Mouse (Mus musculus): ENCODE results near the gene Gm20479. TPM values are rescaled to one million over a fixed set of nuclear protein-coding genes. Genes with fewer than 3 reads are reported as not detected.

The Gm20479 gene
- total RNA-seq (2021): under 1 TPM in 1 of 2 experiments, not detected in 1; 0.90 TPM
- long read RNA-seq, experiment 1: 0 reads
- long read RNA-seq, experiment 2: 0 reads

DNA sequence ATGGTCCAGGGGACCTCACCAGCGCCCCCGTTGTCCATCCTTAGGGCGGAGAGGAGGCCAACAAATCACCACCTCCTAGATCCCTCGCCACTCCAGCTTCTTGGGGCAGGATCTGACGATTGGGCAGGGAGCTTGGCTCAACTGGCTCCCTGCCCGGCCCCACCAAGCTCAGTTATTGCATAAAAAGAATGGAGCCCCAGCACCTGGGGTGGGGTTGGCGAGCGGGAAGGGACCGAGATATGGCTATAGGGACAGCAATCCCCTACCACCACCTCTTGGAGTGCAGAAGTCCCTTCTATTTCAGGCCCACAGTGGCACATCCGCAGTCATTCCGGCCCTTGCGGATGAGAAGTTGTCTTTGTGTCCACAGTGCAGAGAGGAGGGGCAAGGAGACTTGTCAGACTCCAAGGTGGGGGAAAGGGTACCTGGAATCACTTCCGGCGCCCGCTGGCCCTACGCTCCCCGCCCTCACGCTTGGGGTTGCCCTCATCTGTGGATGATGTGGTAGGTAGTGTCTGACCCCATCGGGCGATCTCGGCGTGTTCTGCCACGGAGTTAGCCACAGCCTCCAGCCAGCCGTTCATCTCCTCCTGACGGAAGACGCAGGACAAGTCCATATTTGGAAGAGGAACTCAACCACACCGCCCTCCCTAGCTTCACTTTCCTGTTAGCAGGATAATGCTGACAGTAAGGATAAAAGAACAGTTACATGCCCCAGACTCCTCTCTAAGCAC is at the start of gene Gm20479:
Gm20479 (minus strand) TSS at position 559 of the 734 bp plus-strand sequence.
- intact Hi-C loops (cut with DNase I; ENCODE audit: low total_unique reads): no loop called here
- no peak for DNase-seq

DNA sequence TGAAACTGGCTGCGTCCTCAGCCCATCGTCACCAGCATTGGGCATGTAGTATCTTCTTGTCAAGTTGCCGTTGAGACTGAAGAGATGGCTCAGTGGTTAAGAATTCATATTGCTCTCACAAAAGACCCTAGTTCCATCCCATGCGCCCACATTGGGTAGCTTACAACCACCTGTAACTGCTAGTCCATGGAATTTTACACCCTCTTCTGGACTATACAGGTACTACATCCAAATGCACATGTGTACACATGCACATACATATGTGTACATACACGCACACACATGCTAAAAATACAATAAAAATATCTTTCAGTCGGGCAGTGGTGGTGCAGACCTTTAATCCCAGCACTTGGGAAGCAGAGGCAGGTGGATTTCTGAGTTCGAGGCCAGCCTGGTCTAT is 49.3 kb upstream of the Gm20479 start:
- intact Hi-C loops (cut with DNase I; ENCODE audit: low total_unique reads): no loop called here
- DNase-seq: no peak

DNA sequence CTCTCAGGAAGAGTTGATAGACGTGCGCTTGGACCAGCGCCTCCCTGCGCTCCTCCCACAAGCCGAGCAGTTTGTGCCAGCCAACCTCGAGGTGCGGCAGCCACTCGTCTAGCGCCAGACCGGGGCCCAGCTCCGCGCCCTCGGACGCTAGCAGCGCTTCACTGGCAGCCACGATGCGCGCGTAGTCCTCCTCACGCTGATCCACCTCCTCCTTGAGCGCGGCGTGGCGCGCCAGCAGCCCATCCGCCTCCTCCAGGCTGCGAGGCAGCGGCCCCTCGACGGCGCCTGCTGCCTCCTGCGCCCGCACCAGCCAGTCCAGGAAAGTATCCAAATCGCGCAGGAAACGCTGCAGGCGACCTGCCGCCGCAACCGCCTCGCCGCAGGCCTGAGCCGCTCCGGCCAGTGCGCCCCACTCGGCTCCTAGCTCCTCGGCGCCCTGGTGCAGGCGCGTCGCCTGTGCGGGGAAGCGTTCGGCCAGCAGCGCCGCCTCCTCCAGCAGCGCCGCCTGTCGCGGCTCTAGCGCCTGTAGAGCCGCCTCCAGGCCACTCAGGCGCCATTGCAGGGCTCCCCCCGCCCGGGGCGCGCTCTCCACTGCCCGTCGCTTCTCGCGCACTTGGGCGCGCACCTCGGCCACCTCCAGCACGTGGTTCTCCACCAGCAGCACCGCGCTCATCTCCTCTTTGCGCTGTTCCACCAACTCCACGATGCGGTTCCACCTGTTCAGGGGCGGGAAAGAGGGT is 47.2 kb upstream of the Gm20479 start:
- intact Hi-C loops (cut with DNase I; ENCODE audit: low total_unique reads): no loop called here
- DNase-seq: no peak

DNA sequence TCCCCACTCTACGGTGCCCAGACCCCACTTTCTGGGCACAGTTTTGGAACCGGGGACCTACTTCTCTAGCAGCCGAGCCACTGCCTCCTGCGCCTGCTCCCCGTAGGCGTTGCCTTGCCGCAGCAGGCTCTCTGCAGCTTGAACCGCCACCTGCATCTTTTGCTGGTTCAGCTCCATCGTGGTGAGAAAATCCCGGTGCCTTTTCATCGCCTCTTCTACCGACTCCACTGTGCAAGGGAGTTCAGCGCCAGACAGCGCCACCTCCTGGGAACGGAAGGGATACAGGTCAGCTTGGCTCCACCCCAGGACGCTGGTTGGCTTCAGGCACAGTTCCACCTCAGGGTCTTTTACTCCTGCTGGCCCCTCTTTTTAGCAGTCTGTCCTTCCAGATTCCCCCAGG is 45.5 kb upstream of the Gm20479 start:
- intact Hi-C loops (cut with DNase I; ENCODE audit: low total_unique reads): no loop called here
- DNase-seq: peak; percentile 55

GRCm38 (mm10) chr7:27400545-27400944 is 43.3 kb upstream of the Gm20479 start:
- no peak for DNase-seq
- intact Hi-C loops (cut with DNase I; ENCODE audit: low total_unique reads): no loop called here

DNA sequence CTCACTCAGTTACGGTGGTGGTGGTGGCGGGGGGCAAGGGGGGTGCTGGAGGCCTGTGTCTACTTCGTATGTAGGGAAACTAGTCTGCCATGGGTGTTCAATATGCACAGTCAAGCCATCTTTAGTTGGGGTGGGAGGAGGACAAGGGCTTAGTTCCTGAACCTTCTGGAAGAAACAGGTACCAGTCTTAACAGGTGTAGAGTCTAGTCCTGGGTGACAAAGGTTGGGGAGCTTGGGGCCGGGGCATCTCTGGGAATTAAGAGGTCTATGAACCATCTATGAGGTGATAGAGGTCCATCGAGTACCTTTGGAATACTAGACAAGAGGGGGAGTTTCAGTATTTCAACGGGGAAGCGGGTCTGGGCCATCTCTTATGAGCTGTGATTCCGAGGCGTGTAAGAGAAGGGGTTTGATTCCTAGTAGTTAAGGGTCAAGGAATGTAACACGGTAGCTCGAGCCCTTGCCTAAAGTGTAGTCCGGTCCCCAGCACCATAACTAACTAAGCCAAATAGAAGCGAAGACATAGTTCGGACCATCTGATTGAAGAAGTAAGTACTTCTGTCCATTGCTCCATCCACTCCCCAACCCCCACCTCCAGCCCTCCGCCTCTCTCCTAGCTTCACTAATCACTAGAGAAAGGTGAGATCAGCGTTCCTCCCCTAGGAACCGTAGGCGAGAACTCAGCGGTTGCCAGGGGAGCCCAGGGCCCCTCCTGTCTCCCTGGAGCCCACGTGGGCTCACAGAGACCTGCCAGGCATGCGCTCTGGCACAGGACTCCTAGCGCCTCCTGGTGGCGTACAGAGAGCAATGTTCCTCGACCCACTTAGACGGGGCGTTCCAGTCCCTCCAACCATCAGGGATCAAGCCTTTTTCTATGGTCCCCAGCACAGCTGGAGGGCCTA is 40.1 kb upstream of the Gm20479 start:
- intact Hi-C loops (cut with DNase I; ENCODE audit: low total_unique reads): no loop called here

GRCm38 (mm10) chr7:27396184-27397047 is 39.2 kb upstream of the Gm20479 start:
- intact Hi-C loops (cut with DNase I; ENCODE audit: low total_unique reads): no loop called here
- no peak for DNase-seq

More for the DNA sequence above, 40.1 kb upstream of the Gm20479 start:
- DNase-seq: peak; percentile 36

GRCm38 (mm10) chr7:27395521-27396183 is 38.4 kb upstream of the Gm20479 start:
- no peak for DNase-seq
- intact Hi-C loops (cut with DNase I; ENCODE audit: low total_unique reads): no loop called here

DNA sequence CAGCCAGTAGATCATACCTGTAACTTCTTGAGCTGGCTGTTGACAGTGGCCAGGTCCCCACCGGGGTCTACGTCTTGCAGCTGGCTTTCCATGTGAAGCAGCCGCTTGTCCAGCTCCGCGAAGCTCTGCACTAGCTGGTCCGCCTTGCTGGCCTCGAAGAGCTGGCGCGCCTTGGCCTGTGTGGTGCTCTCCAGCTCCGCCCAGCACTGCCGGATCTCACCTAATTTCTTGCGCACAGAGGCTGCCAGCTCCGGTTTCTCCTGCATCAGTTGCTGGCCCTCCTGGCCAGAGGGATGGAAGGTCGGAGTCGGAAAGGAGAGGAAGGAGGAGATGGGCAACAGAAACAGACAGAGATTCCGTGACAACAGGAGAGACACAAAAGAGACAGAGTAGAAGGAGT is 34.2 kb upstream of the Gm20479 start:
- no peak for DNase-seq
- intact Hi-C loops (cut with DNase I; ENCODE audit: low total_unique reads): no loop called here

- no peak for DNase-seq
- intact Hi-C loops (cut with DNase I; ENCODE audit: low total_unique reads): no loop called here
Observed at GRCm38 (mm10) chr7:27389213-27389612, 32.0 kb upstream of the Gm20479 start.

DNA sequence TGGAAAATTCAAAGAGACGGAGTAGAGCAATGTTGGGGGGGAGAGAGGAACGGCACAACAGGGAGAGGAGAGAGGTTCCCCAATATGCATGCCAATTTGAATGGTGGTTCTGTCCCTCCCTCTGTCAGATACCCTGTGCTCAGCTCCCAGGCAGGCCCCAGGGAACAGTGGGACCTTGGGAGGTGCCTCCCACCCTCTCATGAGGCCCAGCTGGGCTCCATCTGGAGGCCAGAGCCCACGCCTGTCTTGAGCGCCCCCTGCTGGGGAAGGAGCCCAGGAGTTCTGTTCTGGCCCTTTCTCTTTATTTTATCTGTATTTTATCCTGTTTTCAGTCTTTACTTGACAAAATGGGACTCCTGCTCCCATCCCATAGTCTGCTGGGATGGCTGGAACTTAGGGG is 27.5 kb upstream of the Gm20479 start:
- intact Hi-C loops (cut with DNase I; ENCODE audit: low total_unique reads): loop anchor here (5.0 kb wide), 1 partner anchor 42 kb away; no protein-coding TSS in a partner anchor
- peak; percentile 70 for DNase-seq

DNA sequence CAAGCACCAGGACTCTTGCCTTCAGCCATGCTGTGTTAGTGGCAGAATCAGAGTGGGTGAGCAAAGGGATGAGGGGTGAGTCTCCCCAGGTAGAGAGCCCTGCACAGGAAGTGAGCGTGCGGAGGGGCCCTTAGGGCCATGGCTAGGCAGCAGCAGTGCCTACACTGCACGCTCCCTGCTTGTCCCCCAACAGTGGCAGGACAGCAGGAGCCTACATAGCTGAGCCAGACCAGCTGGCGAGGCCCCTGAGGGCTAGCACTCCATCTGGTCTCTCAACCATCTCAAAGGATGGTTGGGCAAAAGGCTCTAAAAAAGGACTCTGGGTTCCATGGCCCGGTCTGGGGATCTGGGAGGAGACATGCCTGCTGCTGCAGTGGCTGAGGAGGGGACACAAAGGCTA is 26.9 kb upstream of the Gm20479 start:
- intact Hi-C loops (cut with DNase I; ENCODE audit: low total_unique reads): loop anchor here (5.0 kb wide), 1 partner anchor 42 kb away; no protein-coding TSS in a partner anchor
- no peak for DNase-seq

- intact Hi-C loops (cut with DNase I; ENCODE audit: low total_unique reads): loop anchor here (5.0 kb wide), 1 partner anchor 41 kb away; no protein-coding TSS in a partner anchor
Observed at GRCm38 (mm10) chr7:27383233-27383632, 26.0 kb upstream of the Gm20479 start.

DNA sequence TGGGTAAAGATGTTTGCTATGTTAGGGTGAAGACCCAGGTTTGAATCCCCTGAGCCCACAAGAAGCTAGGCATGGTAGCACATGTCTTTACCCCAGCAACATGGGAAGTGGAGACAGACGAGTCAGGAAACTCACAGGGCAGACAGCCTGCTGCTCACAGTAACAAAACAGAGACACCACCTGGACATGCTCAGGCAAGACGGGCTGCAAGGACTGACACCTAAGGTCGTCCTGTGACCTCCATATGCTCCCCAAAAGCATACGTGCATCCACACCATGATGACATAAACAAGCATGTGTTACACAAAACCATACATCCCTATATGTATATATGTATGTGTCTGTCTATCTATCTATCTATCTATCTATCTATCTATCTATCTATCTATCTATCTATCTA is 24.3 kb upstream of the Gm20479 start:
- intact Hi-C loops (cut with DNase I; ENCODE audit: low total_unique reads): loop anchor here (5.0 kb wide), 1 partner anchor 39 kb away; no protein-coding TSS in a partner anchor
- DNase-seq: no peak

More at GRCm38 (mm10) chr7:27383233-27383632, 26.0 kb upstream of the Gm20479 start:
- no peak for DNase-seq

DNA sequence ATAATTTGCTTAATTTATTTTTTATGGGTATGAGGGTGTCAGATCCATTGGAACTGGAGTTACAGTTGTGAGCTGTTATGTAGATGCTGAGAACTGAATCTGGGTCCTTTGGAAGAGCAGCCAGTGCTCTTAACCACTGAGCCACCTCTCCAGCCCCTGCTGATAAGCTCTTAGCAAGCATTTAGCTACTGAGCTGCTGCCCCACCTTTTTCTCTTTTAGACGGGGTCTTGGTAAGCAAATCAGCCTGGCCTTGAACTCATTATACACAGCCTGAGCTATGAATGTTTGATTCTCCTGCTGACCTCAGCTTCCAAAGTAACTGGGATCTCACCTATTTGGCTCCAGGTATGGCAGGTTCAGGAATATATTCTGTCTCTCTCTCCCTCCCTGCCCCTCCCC is 23.8 kb upstream of the Gm20479 start:
- no peak for DNase-seq
- intact Hi-C loops (cut with DNase I; ENCODE audit: low total_unique reads): loop anchor here (5.0 kb wide), 1 partner anchor 39 kb away; no protein-coding TSS in a partner anchor

DNA sequence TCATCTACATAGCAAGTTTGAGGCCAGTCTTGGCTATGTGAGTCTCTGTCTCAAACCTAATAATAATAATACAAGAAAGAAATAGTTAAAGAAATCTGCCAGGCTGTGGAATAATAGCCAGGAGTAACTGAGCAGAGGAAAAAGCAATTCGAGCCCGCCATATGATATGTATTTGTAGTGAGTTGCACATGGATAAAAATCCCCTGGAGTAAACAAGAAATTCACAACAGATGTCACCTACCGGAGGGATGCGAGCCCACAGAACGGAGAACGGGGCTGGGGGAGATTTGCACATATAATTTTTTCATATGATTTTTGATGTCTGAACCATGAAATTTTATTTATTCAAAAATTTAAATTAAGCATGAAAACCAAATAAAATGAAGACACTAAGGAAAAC is 22.6 kb upstream of the Gm20479 start:
- no peak for DNase-seq
- intact Hi-C loops (cut with DNase I; ENCODE audit: low total_unique reads): loop anchor here (5.0 kb wide), 1 partner anchor 38 kb away; no protein-coding TSS in a partner anchor

GRCm38 (mm10) chr7:27378431-27378830 is 21.2 kb upstream of the Gm20479 start:
- DNase-seq: no peak
- intact Hi-C loops (cut with DNase I; ENCODE audit: low total_unique reads): no loop called here

DNA sequence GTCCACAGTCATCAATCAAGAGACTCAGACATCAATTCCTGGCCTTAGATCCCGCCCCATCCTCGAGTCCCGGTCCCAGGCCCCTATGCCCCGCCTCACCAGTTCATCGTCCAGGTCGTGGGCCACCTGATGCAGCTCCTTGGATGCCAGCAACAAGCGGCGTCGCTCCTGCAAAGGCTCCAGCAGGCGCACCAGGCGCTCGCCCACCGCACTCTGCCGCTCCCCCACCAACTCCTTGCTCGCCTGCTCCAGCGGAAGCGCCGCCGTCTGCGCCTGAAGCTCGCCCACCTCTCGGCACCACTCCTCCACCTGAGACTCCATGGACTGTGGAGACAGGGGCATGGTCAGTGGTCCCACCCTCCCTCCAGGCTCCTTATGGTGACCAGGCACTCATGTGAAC is 18.1 kb upstream of the Gm20479 start:
- intact Hi-C loops (cut with DNase I; ENCODE audit: low total_unique reads): no loop called here
- no peak for DNase-seq

All from gastrocnemius, postnatal 14 days (tissue).